Mouse (Mus musculus): ENCODE data around the gene Mrc1. TPM values are rescaled to one million over a fixed set of nuclear protein-coding genes. Genes with fewer than 3 reads are reported as not detected.

Gene Mrc1
- total and polyA plus RNA-seq, 3 experiments = 0.17 to 0.89 (median 0.73) TPM

GRCm38 (mm10) chr2:14279795-14280194 lies 50.6 kb downstream of the Mrc1 start:
- no peak for TF ChIP-seq POLR2A (IDR thresholded peaks at IDR 0.05; ENCODE audit: low read depth, low read length)
- TF ChIP-seq POLR2AphosphoS2 (IDR thresholded peaks at IDR 0.05; ENCODE audit: low read depth, low read length) = no peak
- TF ChIP-seq MAZ (IDR thresholded peaks at IDR 0.05; ENCODE audit: low read depth, low read length) = no peak
- TF ChIP-seq USF1 (IDR thresholded peaks at IDR 0.05; ENCODE audit: low read depth, low read length) = no peak
- no peak for TF ChIP-seq ZC3H11A (IDR thresholded peaks at IDR 0.05; ENCODE audit: low read depth, low read length)
- no peak for TF ChIP-seq BHLHE40 (IDR thresholded peaks at IDR 0.05; ENCODE audit: low read depth, low read length)
- no peak for TF ChIP-seq MXI1 (IDR thresholded peaks at IDR 0.05; ENCODE audit: low read depth, low read length)
- no peak for TF ChIP-seq RAD21 (IDR thresholded peaks at IDR 0.05; ENCODE audit: low read depth, low read length)
- TF ChIP-seq ELF1 (IDR thresholded peaks at IDR 0.05; ENCODE audit: low read depth, low read length) = no peak
- no peak for TF ChIP-seq PAX5 (IDR thresholded peaks at IDR 0.05; ENCODE audit: low read length)
- TF ChIP-seq ZNF384 (IDR thresholded peaks at IDR 0.05; ENCODE audit: low read depth, low read length) = no peak
- TF ChIP-seq SMC3 (IDR thresholded peaks at IDR 0.05; ENCODE audit: low read depth, low read length) = no peak
- no peak for TF ChIP-seq JUN (IDR thresholded peaks at IDR 0.05; ENCODE audit: insufficient read depth, low read depth, low read length)
- TF ChIP-seq ZKSCAN1 (IDR thresholded peaks at IDR 0.05; ENCODE audit: borderline replicate concordance, low read depth, low read length) = no peak
- TF ChIP-seq NRF1 (IDR thresholded peaks at IDR 0.05; ENCODE audit: low read depth, low read length) = no peak
- no peak for TF ChIP-seq CHD2 (IDR thresholded peaks at IDR 0.05; ENCODE audit: low read length)
- H3K27me3 ChIP-seq (replicated peaks) = no peaks in the 10 kb centered on the region
- no peak overlapping the region for H3K27ac ChIP-seq (ENCODE audit: insufficient read depth, low read depth)
- no peaks in the 10 kb centered on the region for H3K9me3 ChIP-seq (replicated peaks; ENCODE audit: low read length)
- DNase-seq (ENCODE audit: extremely low read depth) = no peak
- in situ Hi-C loops (cut with MboI; ENCODE audit: low pct_ligation_motif_present, low pct_unique_long_range_greater_than_20kb, low sequenced_read_pairs) = no loop called here
- no peak overlapping the region for H3K9ac ChIP-seq (ENCODE audit: insufficient read depth, low read depth)
- dilution Hi-C loops (cut with MboI; ENCODE audit: extremely low pct_ligation_motif_present, extremely low pct_unique_long_range_greater_than_20kb, low sequenced_read_pairs) = no loop called here
- H3K4me2 ChIP-seq (ENCODE audit: insufficient read depth, low read depth, poor library complexity, severe bottlenecking) = 0 out of 2 replicates have a peak overlapping the region, but pooled peaks have one; percentile 36
- H3K4me3 ChIP-seq (replicated peaks in 1 of 3; ENCODE audit: low read depth in 2 of 3, low read length in 2 of 3, poor library complexity in 1 of 3) = no peak overlapping the region
- H3K36me3 ChIP-seq (replicated peaks in 1 of 2; ENCODE audit: control insufficient read depth in 1 of 2, insufficient read depth in 1 of 2, low read length in 1 of 2) = no peaks in the 10 kb centered on the region
- H3K79me2 ChIP-seq (replicated peaks; ENCODE audit: control insufficient read depth, extremely low read depth, insufficient read depth, poor library complexity, severe bottlenecking) = no peaks in the 10 kb centered on the region
- peaks cover 3 to 32% of the 10 kb centered on the region in 2 experiments; a peak in 2 of 4 replicates for H3K4me1 ChIP-seq (ENCODE audit: control insufficient read depth in 1 of 2, insufficient read depth in 2 of 2)

- dilution Hi-C loops (cut with MboI; ENCODE audit: extremely low pct_ligation_motif_present, extremely low pct_unique_long_range_greater_than_20kb, low sequenced_read_pairs) (no loop called here), in situ Hi-C loops (cut with MboI; ENCODE audit: low pct_ligation_motif_present, low pct_unique_long_range_greater_than_20kb, low sequenced_read_pairs) (loop anchor here (10.0 kb wide), 1 partner anchor 251 kb away; no protein-coding TSS in a partner anchor)
- Histone ChIP-seq H3K9me3 (replicated peaks; ENCODE audit: low read length) (no peaks in the 10 kb centered on the region), H3K36me3 (replicated peaks in 1 of 2; ENCODE audit: control insufficient read depth in 1 of 2, insufficient read depth in 1 of 2, low read length in 1 of 2) (no peaks in the 10 kb centered on the region), H3K79me2 (replicated peaks; ENCODE audit: control insufficient read depth, extremely low read depth, insufficient read depth, poor library complexity, severe bottlenecking) (no peaks in the 10 kb centered on the region), H3K4me1 (ENCODE audit: control insufficient read depth in 1 of 2, insufficient read depth in 2 of 2) (no peaks in the 10 kb centered on the region), H3K27me3 (replicated peaks) (no peaks in the 10 kb centered on the region), H3K27ac (ENCODE audit: insufficient read depth, low read depth) (no peak overlapping the region), H3K4me3 (replicated peaks in 1 of 3; ENCODE audit: low read depth in 2 of 3, low read length in 2 of 3, poor library complexity in 1 of 3) (no peak overlapping the region), H3K4me2 (ENCODE audit: insufficient read depth, low read depth, poor library complexity, severe bottlenecking) (no peak overlapping the region), H3K9ac (ENCODE audit: insufficient read depth, low read depth) (no peak overlapping the region)
- DNase-seq (ENCODE audit: extremely low read depth) = peak; percentile 89
- TF ChIP-seq MAZ (IDR thresholded peaks at IDR 0.05; ENCODE audit: low read depth, low read length) = no peak
- no peak for TF ChIP-seq BHLHE40 (IDR thresholded peaks at IDR 0.05; ENCODE audit: low read depth, low read length)
- TF ChIP-seq NELFE (IDR thresholded peaks at IDR 0.05; ENCODE audit: low read depth, low read length) = peak; percentile 77; the same call in 1 of the 2 replicates
- peak; percentile 71 for TF ChIP-seq MAX (IDR thresholded peaks at IDR 0.05; ENCODE audit: low read length)
- TF ChIP-seq ZNF384 (IDR thresholded peaks at IDR 0.05; ENCODE audit: low read depth, low read length) = 0 out of 2 replicates have a peak, but pooled peaks have one; percentile 27
- no peak for TF ChIP-seq USF1 (IDR thresholded peaks at IDR 0.05; ENCODE audit: low read depth, low read length)
- no peak for TF ChIP-seq SIN3A (IDR thresholded peaks at IDR 0.05; ENCODE audit: low read length)
- TF ChIP-seq MEF2A (IDR thresholded peaks at IDR 0.05; ENCODE audit: borderline replicate concordance, low read depth, low read length) = no peak
- no peak for TF ChIP-seq NRF1 (IDR thresholded peaks at IDR 0.05; ENCODE audit: low read depth, low read length)
- peak; percentile 88 for TF ChIP-seq ZC3H11A (IDR thresholded peaks at IDR 0.05; ENCODE audit: low read depth, low read length)
- TF ChIP-seq E2F4 (IDR thresholded peaks at IDR 0.05; ENCODE audit: insufficient replicate concordance, low read depth, low read length) = no peak
- TF ChIP-seq RAD21 (IDR thresholded peaks at IDR 0.05; ENCODE audit: low read depth, low read length) = peak; percentile 97
- TF ChIP-seq HCFC1 (IDR thresholded peaks at IDR 0.05; ENCODE audit: low read depth, low read length) = no peak
- peak; percentile 99 for TF ChIP-seq SMC3 (IDR thresholded peaks at IDR 0.05; ENCODE audit: low read depth, low read length)
- TF ChIP-seq JUND (conservative IDR thresholded peaks at IDR 0.05; ENCODE audit: low read depth, low read length) = no peak
- no peak for TF ChIP-seq POLR2A (IDR thresholded peaks at IDR 0.05; ENCODE audit: low read depth, low read length)
- no peak for TF ChIP-seq MAFK (IDR thresholded peaks at IDR 0.05; ENCODE audit: insufficient replicate concordance, low read length)
- no peak for TF ChIP-seq ZKSCAN1 (IDR thresholded peaks at IDR 0.05; ENCODE audit: borderline replicate concordance, low read depth, low read length)
- TF ChIP-seq CHD2 (IDR thresholded peaks at IDR 0.05; ENCODE audit: low read length) = no peak
- TF ChIP-seq POLR2AphosphoS2 (IDR thresholded peaks at IDR 0.05; ENCODE audit: low read depth, low read length) = no peak
- TF ChIP-seq USF2 (conservative IDR thresholded peaks at IDR 0.05; ENCODE audit: low read depth, low read length) = no peak
- peak; percentile 47; the same call in 1 of the 2 replicates for TF ChIP-seq IRF4 (IDR thresholded peaks at IDR 0.05; ENCODE audit: low read depth, low read length)
- no peak for TF ChIP-seq GABPA (IDR thresholded peaks at IDR 0.05; ENCODE audit: insufficient replicate concordance, low read depth, low read length)
- TF ChIP-seq ELF1 (IDR thresholded peaks at IDR 0.05; ENCODE audit: low read depth, low read length) = no peak
- no peak for TF ChIP-seq KAT2A (IDR thresholded peaks at IDR 0.05; ENCODE audit: insufficient replicate concordance, low read length)
- no peak for TF ChIP-seq RCOR1 (conservative IDR thresholded peaks at IDR 0.05; ENCODE audit: low read depth, low read length)
- TF ChIP-seq PAX5 (IDR thresholded peaks at IDR 0.05; ENCODE audit: low read length) = no peak
- TF ChIP-seq CHD1 (IDR thresholded peaks at IDR 0.05; ENCODE audit: low read depth, low read length) = no peak
Observed at GRCm38 (mm10) chr2:14295334-14295733, 66.1 kb downstream of the Mrc1 start.
